Mouse (Mus musculus) MEL (cell line): Measurements from ENCODE around the gene Fcrl5. TPM values are rescaled to one million over a fixed set of nuclear protein-coding genes. Genes with fewer than 3 reads are reported as not detected.

Experiments
- DNase-seq: peaks from one replicate; pipeline ENCODE4 v3.0.0; 2011; ENCODE audit warnings: low read depth, low spot score
- H3K27ac ChIP-seq: 2 replicates; pipeline ENCODE4 v1.5.1; 2012; ENCODE audit warnings: low read depth, mild to moderate bottlenecking, control low read depth, low read length, moderate library complexity; ENCODE audit not compliant: control insufficient read depth
- H3K27me3 ChIP-seq, 2 experiments: fragments of 150-350 bp in 1 of 2; sonication (generic) in 1 of 2; 2 replicates each; pipeline ENCODE4 v1.6.1; 2012; ENCODE audit warnings: low read length in 2 of 2, mild to moderate bottlenecking in 2 of 2, improper control_type of control experiment in 1 of 2, moderate library complexity in 1 of 2; ENCODE audit not compliant: insufficient read depth in 2 of 2, control insufficient read depth in 1 of 2
- H3K36me3 ChIP-seq, 2 experiments: 2 replicates each; pipeline ENCODE4 v1.6.1; 2012 to 2014; ENCODE audit warnings: low read length in 2 of 2, improper control_type of control experiment in 1 of 2, inconsistent platforms in 1 of 2, mild to moderate bottlenecking in 1 of 2; ENCODE audit not compliant: insufficient read depth in 2 of 2, control insufficient read depth in 1 of 2
- H3K4me1 ChIP-seq, 2 experiments: fragments of 150-350 bp in 1 of 2; sonication (generic) in 1 of 2; 2 replicates each; pipeline ENCODE4 v1.6.1; 2012; ENCODE audit warnings: low read length in 2 of 2, improper control_type of control experiment in 1 of 2, mild to moderate bottlenecking in 1 of 2; ENCODE audit not compliant: insufficient read depth in 2 of 2, control insufficient read depth in 1 of 2
- H3K4me3 ChIP-seq, 2 experiments: fragments of 150-350 bp in 1 of 2; sonication (generic) in 1 of 2; 2 replicates each; pipeline ENCODE4 v1.5.1; 2012; ENCODE audit warnings: low read depth in 2 of 2, low read length in 2 of 2, mild to moderate bottlenecking in 2 of 2, moderate library complexity in 2 of 2, control low read depth in 1 of 2, improper control_type of control experiment in 1 of 2; ENCODE audit not compliant: control insufficient read depth in 1 of 2, insufficient read depth in 1 of 2
- H3K79me2 ChIP-seq: 2 replicates; pipeline ENCODE4 v1.6.1; 2012; ENCODE audit warnings: mild to moderate bottlenecking, low read length, moderate library complexity; ENCODE audit not compliant: control insufficient read depth, poor library complexity, insufficient read depth
- H3K9ac ChIP-seq: 2 replicates; pipeline ENCODE4 v1.6.1; 2012; ENCODE audit warnings: low read depth, mild to moderate bottlenecking, control low read depth, low read length, moderate library complexity; ENCODE audit not compliant: control insufficient read depth, poor library complexity, severe bottlenecking
- H3K9me3 ChIP-seq: fragments of 150-350 bp; sonication (generic); replicated peaks from 2 replicates; pipeline ENCODE4 v1.6.1; 2012; ENCODE audit warnings: mild to moderate bottlenecking, low read length, improper control_type of control experiment, moderate library complexity; ENCODE audit not compliant: insufficient read depth
- BHLHE40 ChIP-seq: IDR thresholded peaks from 2 replicates; pipeline ENCODE4 v1.6.1; 2012; ENCODE audit warnings: low read depth, mild to moderate bottlenecking, inconsistent platforms, low read length, improper control_type of control experiment, borderline replicate concordance
- CHD1 ChIP-seq: IDR thresholded peaks from 2 replicates; pipeline ENCODE4 v1.6.1; 2012; ENCODE audit warnings: low read depth, mild to moderate bottlenecking, inconsistent platforms, low read length, improper control_type of control experiment
- CHD2 ChIP-seq: IDR thresholded peaks from 2 replicates; pipeline ENCODE4 v1.6.1; 2011; ENCODE audit warnings: low read length, improper control_type of control experiment
- EP300 ChIP-seq, 2 experiments: IDR thresholded peaks; 2 replicates each; pipeline ENCODE4 v1.6.1; 2011; ENCODE audit warnings: improper control_type of control experiment in 2 of 2, low read length in 2 of 2, low read depth in 1 of 2, mild to moderate bottlenecking in 1 of 2
- ETS1 ChIP-seq: IDR thresholded peaks from 2 replicates; pipeline ENCODE4 v1.6.1; 2012; ENCODE audit warnings: low read depth, mild to moderate bottlenecking, inconsistent platforms, low read length, improper control_type of control experiment, moderate library complexity
- GABPA ChIP-seq: IDR thresholded peaks from 2 replicates; pipeline ENCODE4 v1.6.1; 2012; ENCODE audit warnings: low read depth, mild to moderate bottlenecking, inconsistent platforms, low read length, improper control_type of control experiment, moderate library complexity
- GATA1 ChIP-seq: IDR thresholded peaks from 2 replicates; pipeline ENCODE4 v1.6.1; 2011; ENCODE audit warnings: low read depth, low read length, improper control_type of control experiment
- HCFC1 ChIP-seq: IDR thresholded peaks from 2 replicates; pipeline ENCODE4 v1.6.1; 2012; ENCODE audit warnings: low read depth, mild to moderate bottlenecking, inconsistent platforms, low read length, improper control_type of control experiment, moderate library complexity
- KAT2A ChIP-seq: conservative IDR thresholded peaks from 2 replicates; pipeline ENCODE4 v1.6.1; 2012; ENCODE audit warnings: low read depth, low read length, improper control_type of control experiment, inconsistent platforms
- MAFK ChIP-seq: IDR thresholded peaks from 2 replicates; pipeline ENCODE4 v1.6.1; 2011; ENCODE audit warnings: low read depth, mild to moderate bottlenecking, low read length, improper control_type of control experiment, borderline replicate concordance
- MAX ChIP-seq: IDR thresholded peaks from 2 replicates; pipeline ENCODE4 v1.6.1; 2011; ENCODE audit warnings: low read length, improper control_type of control experiment
- MAZ ChIP-seq: IDR thresholded peaks from 2 replicates; pipeline ENCODE4 v1.6.1; 2012; ENCODE audit warnings: low read depth, mild to moderate bottlenecking, inconsistent platforms, low read length, improper control_type of control experiment
- MEF2A ChIP-seq: IDR thresholded peaks from 2 replicates; pipeline ENCODE4 v1.6.1; 2014; ENCODE audit warnings: low read depth, mild to moderate bottlenecking, inconsistent platforms, low read length, improper control_type of control experiment; ENCODE audit not compliant: poor library complexity, insufficient replicate concordance, severe bottlenecking; ENCODE audit errors: extremely low read depth
- MYB ChIP-seq: IDR thresholded peaks from 2 replicates; pipeline ENCODE4 v1.6.1; 2011; ENCODE audit warnings: mild to moderate bottlenecking, low read depth, low read length, improper control_type of control experiment
- MYC ChIP-seq: IDR thresholded peaks from 2 replicates; pipeline ENCODE4 v1.6.1; 2011; ENCODE audit warnings: low read depth, mild to moderate bottlenecking, low read length, improper control_type of control experiment, moderate library complexity
- POLR2A ChIP-seq, 2 experiments: IDR thresholded peaks; 2 replicates each; pipeline ENCODE4 v1.6.1; 2011 to 2012; ENCODE audit warnings: low read length in 2 of 2, mild to moderate bottlenecking in 2 of 2, control low read depth in 1 of 2, improper control_type of control experiment in 1 of 2, low read depth in 1 of 2, moderate library complexity in 1 of 2; ENCODE audit not compliant: control insufficient read depth in 1 of 2, insufficient read depth in 1 of 2, poor library complexity in 1 of 2
- POLR2AphosphoS5 ChIP-seq: IDR thresholded peaks from 2 replicates; pipeline ENCODE4 v1.6.1; 2012; ENCODE audit warnings: low read depth, borderline replicate concordance, mild to moderate bottlenecking, inconsistent platforms, low read length, moderate library complexity, mixed read lengths
- TAL1 ChIP-seq: IDR thresholded peaks from 2 replicates; pipeline ENCODE4 v1.6.1; 2012; ENCODE audit warnings: mild to moderate bottlenecking, inconsistent platforms, low read length, moderate library complexity, mixed read lengths
- TBP ChIP-seq: IDR thresholded peaks from 2 replicates; pipeline ENCODE4 v1.8.0; 2011; ENCODE audit warnings: low read depth, low read length, improper control_type of control experiment
- ZKSCAN1 ChIP-seq: IDR thresholded peaks from 2 replicates; pipeline ENCODE4 v1.6.1; 2012; ENCODE audit warnings: low read depth, mild to moderate bottlenecking, inconsistent platforms, low read length, improper control_type of control experiment, moderate library complexity
- ZMIZ1 ChIP-seq: IDR thresholded peaks from 2 replicates; pipeline ENCODE4 v1.6.1; 2012; ENCODE audit warnings: low read depth, mild to moderate bottlenecking, inconsistent platforms, low read length, improper control_type of control experiment, moderate library complexity
- ZNF384 ChIP-seq: IDR thresholded peaks from 2 replicates; pipeline ENCODE4 v1.6.1; 2012; ENCODE audit warnings: low read depth, mild to moderate bottlenecking, inconsistent platforms, low read length, improper control_type of control experiment
- polyA plus RNA-seq, 2 experiments: library from polyadenylated mRNA; stranded (reverse) in 1 of 2; unstranded in 1 of 2; fragments of >175 nt in 1 of 2; fragments of >200 nt in 1 of 2; gene quantifications; 2 replicates each; pipeline versions ENCODE4 v1.2.1 to v1.2.4; 2012; ENCODE audit warnings: low replicate concordance in 2 of 2, low read depth in 1 of 2; ENCODE audit not compliant: insufficient read length in 2 of 2, insufficient read depth in 1 of 2, missing spikeins in 1 of 2
- total RNA-seq: library from RNA; depleted of rRNA; stranded (reverse); fragments of 300-350 nt; gene quantifications from 2 replicates; pipeline ENCODE4 v1.2.3, GENCODE M21; 2012; rRNA removed

Gene Fcrl5
- total and polyA plus RNA-seq, 3 experiments, result 0.03 TPM; not detected in 2

- Histone ChIP-seq H3K9ac (no peak overlapping the region), H3K27ac (no peak overlapping the region), H3K4me1 (no peaks in the 10 kb centered on the region), H3K36me3 (no peaks in the 10 kb centered on the region), H3K27me3 (no peaks in the 10 kb centered on the region; a peak in 1 of 4 replicates), H3K79me2 (no peaks in the 10 kb centered on the region), H3K9me3 (no peaks in the 10 kb centered on the region), H3K4me3 (no peak overlapping the region)
- no peak for DNase-seq
- no peak for TF ChIP-seq EP300 (IDR thresholded peaks at IDR 0.05; ENCODE audit: low read depth in 1 of 2, low read length in 2 of 2)
- no peak for TF ChIP-seq MAFK
- TF ChIP-seq BHLHE40, result no peak
- TF ChIP-seq ZKSCAN1, result no peak
- no peak for TF ChIP-seq ZNF384
- TF ChIP-seq CHD2, result no peak
- no peak for TF ChIP-seq ZMIZ1
- TF ChIP-seq POLR2AphosphoS5, result no peak
- no peak for TF ChIP-seq MEF2A
- no peak for TF ChIP-seq MAX
- TF ChIP-seq KAT2A, result no peak
- TF ChIP-seq GABPA, result no peak
- TF ChIP-seq TAL1, result no peak
- TF ChIP-seq POLR2A (IDR thresholded peaks at IDR 0.05; ENCODE audit: control insufficient read depth in 1 of 2, insufficient read depth in 1 of 2, low read depth in 1 of 2, low read length in 2 of 2, poor library complexity in 1 of 2), result no peak
- no peak for TF ChIP-seq MYC
- no peak for TF ChIP-seq HCFC1
- TF ChIP-seq GATA1, result no peak
- TF ChIP-seq ETS1, result no peak
- no peak for TF ChIP-seq CHD1
- TF ChIP-seq TBP, result no peak
These were observed 110.7 kb downstream of the Fcrl5 start for GRCm38 (mm10) chr3:87546291-87546721.

GRCm38 (mm10) chr3:87549908-87550307, 114.3 kb downstream of the Fcrl5 start:
- Histone ChIP-seq H3K79me2 (no peaks in the 10 kb centered on the region), H3K27me3 (no peaks in the 10 kb centered on the region; a peak in 1 of 4 replicates), H3K4me3 (no peak overlapping the region), H3K27ac (no peak overlapping the region), H3K36me3 (no peaks in the 10 kb centered on the region), H3K9me3 (no peaks in the 10 kb centered on the region), H3K9ac (no peak overlapping the region), H3K4me1 (no peaks in the 10 kb centered on the region)
- TF ChIP-seq MAZ (no peak), MYB (no peak), MYC (no peak), ETS1 (no peak), MEF2A (no peak)
- DNase-seq, result no peak

Other genes with a start within 250 kb of the Fcrl5 start
- gene Fcrls, start 172.0 kb upstream of the Fcrl5 start, total RNA-seq, result not detected in 2 replicates
- not detected for gene Fcrls, start 172.0 kb upstream of the Fcrl5 start, polyA plus RNA-seq
- not detected in 2 replicates for gene Cd5l, start 77.9 kb upstream of the Fcrl5 start, total RNA-seq
- not detected for gene Cd5l, start 77.9 kb upstream of the Fcrl5 start, polyA plus RNA-seq
- gene Fcrl1, start 59.4 kb upstream of the Fcrl5 start, total RNA-seq, result not detected in 2 replicates
- under 1 TPM in 1 of 2 experiments, not detected in 1; 0.07 TPM for gene Fcrl1, start 59.4 kb upstream of the Fcrl5 start, polyA plus RNA-seq
- 5.8 and 7.4 TPM in 2 replicates for gene Etv3, start 89.6 kb downstream of the Fcrl5 start, total RNA-seq
- 10 to 100 TPM in 1 of 2 experiments, not detected in 1; 10.4 TPM for gene Etv3, start 89.6 kb downstream of the Fcrl5 start, polyA plus RNA-seq
- gene Arhgef11, start 181.8 kb downstream of the Fcrl5 start, total RNA-seq, result 2.0 and 2.3 TPM in 2 replicates
- 1 to 10 TPM in 1 of 2 experiments, not detected in 1; 4.9 TPM for gene Arhgef11, start 181.8 kb downstream of the Fcrl5 start, polyA plus RNA-seq